Mouse (Mus musculus) spleen, adult 12 weeks (tissue): Measurements from ENCODE around the gene Rab8b.

Experiments
- DNase-seq: peaks from one replicate; pipeline ENCODE4 v3.0.0; 2022; ENCODE audit warnings: low spot score

The Rab8b gene

GRCm38 (mm10) chr9:66919382-66919971, at the start of gene Rab8b:
Gene Rab8b, minus strand, starts transcription at chr9:66919687.
- peak; percentile 96 for DNase-seq

DNA sequence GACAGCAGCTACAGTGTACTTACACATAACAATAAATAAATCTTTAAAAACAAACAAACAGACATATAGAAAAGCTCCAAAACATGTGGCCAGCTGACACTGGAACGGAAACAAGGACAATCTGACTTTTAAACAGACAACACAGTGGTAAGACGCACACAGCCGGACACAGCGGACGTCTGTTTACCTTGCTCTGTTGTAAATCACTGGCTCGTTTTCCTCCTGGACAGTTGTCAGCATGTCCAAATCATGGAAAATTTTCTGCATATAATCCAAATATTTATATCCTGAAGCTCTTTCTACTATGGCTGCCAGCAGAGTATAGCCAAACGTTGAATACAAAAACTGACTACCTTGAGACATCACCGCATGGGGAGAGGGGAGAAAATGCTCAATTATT, 48.0 kb upstream of the Rab8b start:
- no peak for DNase-seq

- no peak for DNase-seq
Measured at GRCm38 (mm10) chr9:66961478-66961877, 42.0 kb upstream of the Rab8b start.

- DNase-seq = no peak
Measured at GRCm38 (mm10) chr9:66957451-66957850, 38.0 kb upstream of the Rab8b start.

DNA sequence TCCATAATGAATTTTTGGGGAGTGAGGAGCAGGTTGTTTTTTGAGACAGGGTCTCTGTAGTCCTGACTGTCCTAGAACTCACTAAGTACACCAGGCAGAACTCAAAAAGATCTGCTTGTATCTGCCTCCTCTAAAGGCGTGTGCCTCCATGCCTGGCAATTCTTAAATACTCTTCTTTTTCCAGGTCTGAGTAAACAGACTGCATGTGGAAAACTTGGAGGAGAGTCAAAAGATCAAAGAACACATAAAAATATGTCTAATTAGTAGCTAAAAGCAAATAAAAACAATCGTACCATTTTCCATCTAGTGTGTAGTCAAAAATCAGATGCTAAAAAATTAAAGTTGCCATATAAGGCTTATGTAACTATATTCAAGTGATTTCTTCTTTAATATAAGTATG, 33.4 kb upstream of the Rab8b start:
- no peak for DNase-seq

GRCm38 (mm10) chr9:66952321-66952720, 32.8 kb upstream of the Rab8b start:
- no peak for DNase-seq

DNA sequence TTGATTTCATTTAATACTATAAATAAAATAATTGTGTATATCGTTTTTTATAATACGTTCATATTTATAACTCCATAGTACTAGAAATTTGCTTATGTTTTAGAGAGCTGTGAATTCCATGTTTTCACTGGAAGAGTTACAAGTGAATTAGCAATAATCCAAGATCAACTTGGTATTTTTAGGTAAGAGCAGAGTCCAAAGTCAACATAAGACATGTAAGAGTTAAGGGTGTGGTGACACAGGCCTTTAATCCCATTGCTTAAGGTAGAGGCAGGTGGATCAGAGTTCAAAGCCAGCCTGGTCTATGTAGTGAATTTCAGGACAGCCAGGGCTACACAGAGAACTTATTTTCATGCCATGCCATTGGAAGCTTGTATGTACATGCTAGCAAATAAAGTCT, 29.0 kb upstream of the Rab8b start:
- DNase-seq = no peak

GRCm38 (mm10) chr9:66945647-66946641, 26.5 kb upstream of the Rab8b start, which contains the start of gene Rps27l:
Gene Rps27l, plus strand, starts transcription at chr9:66946086.
- DNase-seq = peak; percentile 92

DNA sequence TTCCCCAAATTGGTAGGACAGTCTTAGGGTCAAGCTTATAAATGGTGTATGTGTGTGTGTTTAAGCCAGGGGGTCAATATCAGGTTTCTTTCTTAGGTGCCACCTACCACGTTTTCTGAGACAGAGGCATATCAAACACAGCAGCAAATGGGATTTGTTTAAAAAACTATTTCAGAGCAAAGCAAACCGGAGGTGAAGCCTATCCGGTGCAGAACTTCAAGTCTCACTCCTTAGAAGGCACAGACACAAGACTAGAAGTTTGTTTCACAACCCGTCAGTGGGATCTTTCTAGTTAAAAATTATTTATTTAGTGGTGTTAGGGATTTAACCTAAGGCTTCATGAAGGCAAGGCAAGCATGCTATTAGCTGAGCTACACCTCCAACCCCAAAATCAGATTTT, 25.7 kb upstream of the Rab8b start:
- no peak for DNase-seq

- DNase-seq = no peak
Measured at GRCm38 (mm10) chr9:66938836-66939235, 19.3 kb upstream of the Rab8b start.

- no peak for DNase-seq
Measured at GRCm38 (mm10) chr9:66937507-66937906, 18.0 kb upstream of the Rab8b start.

- DNase-seq = no peak
Measured at GRCm38 (mm10) chr9:66933869-66934808, 14.7 kb upstream of the Rab8b start.

- DNase-seq = no peak
Measured at GRCm38 (mm10) chr9:66930351-66930750, 10.9 kb upstream of the Rab8b start.

DNA sequence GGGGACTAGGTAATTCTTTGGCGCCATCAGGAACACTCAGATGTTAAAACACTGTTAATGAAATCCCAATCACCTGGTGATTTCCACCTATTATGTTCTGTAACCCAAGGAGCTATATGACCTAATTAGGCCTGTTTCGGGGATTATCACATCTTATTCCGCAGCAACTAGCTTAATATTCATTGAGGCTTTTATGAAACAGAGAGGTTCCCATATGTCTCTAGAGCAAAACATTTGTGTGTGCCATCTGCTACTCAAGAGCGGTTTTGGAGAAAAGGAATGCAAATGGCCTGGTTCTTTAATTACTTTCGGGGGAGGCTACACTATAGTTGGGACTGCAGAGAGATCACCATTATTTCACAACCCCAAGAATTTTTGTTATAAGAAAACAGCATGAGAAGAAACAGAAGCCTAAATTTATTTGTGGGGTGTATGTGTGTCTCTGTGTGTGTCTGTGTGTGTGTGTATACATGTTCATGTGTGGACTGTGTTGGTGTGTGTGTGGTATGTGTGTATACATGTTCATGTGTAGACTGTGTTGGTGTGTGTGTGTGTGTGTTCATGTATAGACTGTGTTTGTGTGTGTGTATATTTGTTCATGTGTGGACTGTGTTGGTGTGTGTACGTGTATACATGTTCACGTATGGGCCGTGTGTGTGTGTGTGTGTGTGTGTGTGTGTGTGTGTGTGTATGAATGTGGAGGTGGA, 8.4 kb upstream of the Rab8b start:
- no peak for DNase-seq

- DNase-seq = no peak
Measured at GRCm38 (mm10) chr9:66925853-66926252, 6.4 kb upstream of the Rab8b start.

GRCm38 (mm10) chr9:66922076-66922475, 2.6 kb upstream of the Rab8b start:
- no peak for DNase-seq

GRCm38 (mm10) chr9:66920488-66921279, 1.2 kb upstream of the Rab8b start:
- no peak for DNase-seq

- DNase-seq = no peak
Measured at GRCm38 (mm10) chr9:66919981-66920380, 494 bp upstream of the Rab8b start.

- DNase-seq = no peak
Measured at GRCm38 (mm10) chr9:66918672-66919330, 686 bp downstream of the Rab8b start.

DNA sequence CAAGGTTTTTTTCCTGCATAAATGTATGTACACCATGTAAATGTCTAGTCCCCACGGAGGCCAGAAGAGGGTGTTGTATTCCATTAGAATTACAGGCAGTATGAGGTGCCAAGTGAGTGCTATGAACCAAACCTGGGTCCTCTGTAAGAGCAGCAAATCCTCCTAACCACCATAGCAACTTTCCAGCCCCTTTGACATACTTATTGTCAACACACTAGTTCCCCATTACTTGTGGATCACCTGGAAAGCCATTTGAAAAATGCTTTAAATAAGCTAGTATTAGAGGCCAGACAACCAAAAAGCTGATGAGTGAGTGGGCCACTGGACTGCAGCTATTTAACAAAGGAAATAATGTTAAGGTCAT, 1.6 kb downstream of the Rab8b start:
- no peak for DNase-seq
